Mouse (Mus musculus): ENCODE data around the gene Phactr2.

The Phactr2 gene

GRCm38 (mm10) chr10:13275152-13275551, 199.1 kb downstream of the Phactr2 start:
- DNase-seq (ENCODE audit: low read depth, low spot score), result no peak

GRCm38 (mm10) chr10:13274699-13275098, 199.5 kb downstream of the Phactr2 start:
- DNase-seq (ENCODE audit: low read depth, low spot score), result no peak

GRCm38 (mm10) chr10:13273756-13274155, 200.5 kb downstream of the Phactr2 start:
- no peak for DNase-seq (ENCODE audit: low read depth, low spot score)

GRCm38 (mm10) chr10:13271716-13272115, 202.5 kb downstream of the Phactr2 start:
- DNase-seq (ENCODE audit: low read depth, low spot score), result no peak

GRCm38 (mm10) chr10:13271099-13271498, 203.1 kb downstream of the Phactr2 start:
- DNase-seq (ENCODE audit: low read depth, low spot score), result no peak

- no peak for DNase-seq (ENCODE audit: low read depth, low spot score)
These were observed 203.9 kb downstream of the Phactr2 start for GRCm38 (mm10) chr10:13270270-13270669.

GRCm38 (mm10) chr10:13259251-13259650, 215.0 kb downstream of the Phactr2 start:
- DNase-seq (ENCODE audit: low read depth, low spot score), result no peak

- DNase-seq (ENCODE audit: low read depth, low spot score), result no peak
These were observed 218.0 kb downstream of the Phactr2 start for GRCm38 (mm10) chr10:13256196-13256595.

GRCm38 (mm10) chr10:13250280-13250679, 223.9 kb downstream of the Phactr2 start:
- DNase-seq (ENCODE audit: low read depth, low spot score), result no peak

- DNase-seq (ENCODE audit: low read depth, low spot score), result no peak
These were observed 225.1 kb downstream of the Phactr2 start for GRCm38 (mm10) chr10:13249126-13249525.

- no peak for DNase-seq (ENCODE audit: low read depth, low spot score)
These were observed 228.5 kb downstream of the Phactr2 start for GRCm38 (mm10) chr10:13245714-13246113.

- no peak for DNase-seq (ENCODE audit: low read depth, low spot score)
These were observed 230.0 kb downstream of the Phactr2 start for GRCm38 (mm10) chr10:13244192-13244591.

- no peak for DNase-seq (ENCODE audit: low read depth, low spot score)
These were observed 233.8 kb downstream of the Phactr2 start for GRCm38 (mm10) chr10:13240431-13240830.

- DNase-seq (ENCODE audit: low read depth, low spot score), result no peak
These were observed 236.0 kb downstream of the Phactr2 start for GRCm38 (mm10) chr10:13238188-13238587.

- no peak for DNase-seq (ENCODE audit: low read depth, low spot score)
These were observed 237.3 kb downstream of the Phactr2 start for GRCm38 (mm10) chr10:13236866-13237265.

- no peak for DNase-seq (ENCODE audit: low read depth, low spot score)
These were observed 239.7 kb downstream of the Phactr2 start for GRCm38 (mm10) chr10:13234503-13234902.

GRCm38 (mm10) chr10:13233941-13234340, 240.3 kb downstream of the Phactr2 start:
- no peak for DNase-seq (ENCODE audit: low read depth, low spot score)

GRCm38 (mm10) chr10:13233143-13233622, 241.0 kb downstream of the Phactr2 start:
- DNase-seq (ENCODE audit: low read depth, low spot score), result no peak

GRCm38 (mm10) chr10:13232443-13233142, 241.6 kb downstream of the Phactr2 start:
- no peak for DNase-seq (ENCODE audit: low read depth, low spot score)

- no peak for DNase-seq (ENCODE audit: low read depth, low spot score)
These were observed 243.5 kb downstream of the Phactr2 start for GRCm38 (mm10) chr10:13230716-13231115.

- no peak for DNase-seq (ENCODE audit: low read depth, low spot score)
These were observed 248.7 kb downstream of the Phactr2 start for GRCm38 (mm10) chr10:13225377-13226063.

GRCm38 (mm10) chr10:13222135-13222534, 252.1 kb downstream of the Phactr2 start:
- no peak for DNase-seq (ENCODE audit: low read depth, low spot score)

- no peak for DNase-seq (ENCODE audit: low read depth, low spot score)
These were observed 254.2 kb downstream of the Phactr2 start for GRCm38 (mm10) chr10:13220061-13220460.

Data from forelimb bud, embryonic 11.5 days (tissue).